ENCODE assay signal across 8 mouse cellular contexts in genomic region chr7:127967004-127967921, GRCm38 (mm10). TPM values are rescaled to one million over a fixed set of nuclear protein-coding genes. Genes with fewer than 3 reads are reported as not detected.
DNase-seq lines count a peak whose midpoint lies in the region; ATAC-seq and TF ChIP-seq lines count a peak whose summit lies in the region.

Fus (plus strand) TSS chr7:127967457.

- no peaks in the 10 kb centered on the region for H3K9me3 ChIP-seq in E14TG2a.4 (ENCODE audit: low read length)
- H3K9me3 ChIP-seq in forebrain, embryonic 13.5 days (replicated peaks): no peaks in the 10 kb centered on the region
- H3K9me3 ChIP-seq in liver, postnatal 0 days (ENCODE audit: low read length): no peaks in the 10 kb centered on the region
- no peaks in the 10 kb centered on the region for H3K9me3 ChIP-seq in neural tube, embryonic 14.5 days (ENCODE audit: control insufficient read depth, low read length)

- H3K27ac ChIP-seq in forebrain, embryonic 13.5 days: peak within 1 kb of the TSS; percentile 96
- peak within 1 kb of the TSS; percentile 94 for H3K27ac ChIP-seq in liver, postnatal 0 days (ENCODE audit: low read depth)
- H3K27ac ChIP-seq in neural tube, embryonic 14.5 days (ENCODE audit: low read depth, low read length): peak within 1 kb of the TSS; percentile 98

- peak; percentile 67; the same call in 1 of the 2 replicates for TF ChIP-seq EP300 in liver, postnatal 0 days (IDR thresholded peaks at IDR 0.05; ENCODE audit: low read depth)

- intact Hi-C loops in heart, postnatal 10 days (cut with DNase I): no loop called here

- peak within 1 kb of the TSS; percentile 99 for H3K4me3 ChIP-seq in E14TG2a.4 (replicated peaks; ENCODE audit: low read length)
- peak within 1 kb of the TSS; percentile 98 for H3K4me3 ChIP-seq in forebrain, embryonic 13.5 days
- peak within 1 kb of the TSS; percentile 82 for H3K4me3 ChIP-seq in liver, postnatal 0 days (ENCODE audit: low read depth, low read length)
- H3K4me3 ChIP-seq in neural tube, embryonic 14.5 days (ENCODE audit: low read depth, low read length): peak within 1 kb of the TSS; percentile 98

- H3K27me3 ChIP-seq in E14TG2a.4 (ENCODE audit: insufficient read depth, low read length): no peaks in the 10 kb centered on the region
- H3K27me3 ChIP-seq in forebrain, embryonic 13.5 days: no peaks in the 10 kb centered on the region
- H3K27me3 ChIP-seq in liver, postnatal 0 days (ENCODE audit: insufficient read depth, low read length): no peaks in the 10 kb centered on the region
- H3K27me3 ChIP-seq in neural tube, embryonic 14.5 days (ENCODE audit: control insufficient read depth, insufficient read depth, low read length): no peaks in the 10 kb centered on the region; the same call in 1 of the 2 replicates

- H3K9ac ChIP-seq in forebrain, embryonic 13.5 days: peak within 1 kb of the TSS; percentile 99
- peak within 1 kb of the TSS; percentile 90 for H3K9ac ChIP-seq in liver, postnatal 0 days (replicated peaks)
- peak within 1 kb of the TSS; percentile 98 for H3K9ac ChIP-seq in neural tube, embryonic 14.5 days (replicated peaks; ENCODE audit: low read depth, low read length)

- DNase-seq in c-Kit-positive CD71-positive TER-119-positive erythroid progenitor cells, embryonic 14.5 days (ENCODE audit: low spot score): peak; percentile 92
- peak; percentile 96 to 98 for DNase-seq in heart, postnatal 10 days
- peak; percentile 62 for DNase-seq in large intestine, adult 2 months (ENCODE audit: low read depth, low spot score)
- peak; percentile 95 for DNase-seq in liver, postnatal 0 days
- DNase-seq in testis, postnatal 10 days (ENCODE audit: low spot score): peak; percentile 98

- TF ChIP-seq CTCF in E14TG2a.4 (conservative IDR thresholded peaks at IDR 0.05; ENCODE audit: low read length): no peak
- peak; percentile 21; the same call in 1 of the 2 replicates for TF ChIP-seq CTCF in liver, postnatal 0 days (IDR thresholded peaks at IDR 0.05; ENCODE audit: low read depth)

- peaks cover 40% of the 10 kb centered on the region for H3K36me3 ChIP-seq in E14TG2a.4 (ENCODE audit: insufficient read depth, low read length)
- H3K36me3 ChIP-seq in forebrain, embryonic 13.5 days (ENCODE audit: poor library complexity, severe bottlenecking): peaks cover 28% of the 10 kb centered on the region
- peaks cover 27% of the 10 kb centered on the region for H3K36me3 ChIP-seq in liver, postnatal 0 days (replicated peaks; ENCODE audit: insufficient read depth, low read length)
- peaks cover 23% of the 10 kb centered on the region for H3K36me3 ChIP-seq in neural tube, embryonic 14.5 days (ENCODE audit: control insufficient read depth, insufficient read depth, low read length)

- peak within 1 kb of the TSS; percentile 92 for H3K4me2 ChIP-seq in forebrain, embryonic 13.5 days
- peak within 1 kb of the TSS; percentile 82 for H3K4me2 ChIP-seq in liver, postnatal 0 days (ENCODE audit: low read depth, low read length)
- peak within 1 kb of the TSS; percentile 98 for H3K4me2 ChIP-seq in neural tube, embryonic 14.5 days (ENCODE audit: low read depth, low read length)

- ATAC-seq in forebrain, embryonic 13.5 days: peak; percentile 96
- ATAC-seq in liver, postnatal 0 days: peak; percentile 93
- ATAC-seq in neural tube, embryonic 14.5 days (ENCODE audit: low read depth): peak; percentile 93

- H3K4me1 ChIP-seq in E14TG2a.4 (replicated peaks; ENCODE audit: low read depth, low read length): peaks cover 45% of the 10 kb centered on the region
- H3K4me1 ChIP-seq in forebrain, embryonic 13.5 days: peaks cover 29% of the 10 kb centered on the region
- H3K4me1 ChIP-seq in liver, postnatal 0 days (ENCODE audit: insufficient read depth): peaks cover 18% of the 10 kb centered on the region
- H3K4me1 ChIP-seq in neural tube, embryonic 14.5 days (ENCODE audit: control insufficient read depth, insufficient read depth, low read length): peaks cover 12% of the 10 kb centered on the region

- under 1% methylated on average over 91 of the region's 92 CpGs for WGBS in forebrain, embryonic 13.5 days
- WGBS in large intestine, adult 2 months: under 1% methylated on average over 91 of the region's 92 CpGs
- under 1% methylated on average over 83 of the region's 92 CpGs for WGBS in liver, postnatal 0 days (ENCODE audit: insufficient replicate concordance)
- WGBS in neural tube, embryonic 14.5 days: under 1% methylated on average over 92 of the region's 92 CpGs

RNA-seq across cellular contexts. Expression of gene Fus, which starts in this region (rescaled TPM):
- polyA plus RNA-seq in forebrain, embryonic 13.5 days (2015; fragmentation: Nextera tagmentation; extraction: Ambion mirVana): 452 and 476 TPM in 2 replicates
- total RNA-seq in heart, postnatal 10 days (2021): 100 to 1,000 TPM; 297 to 307 TPM
- 187 and 218 TPM in 2 replicates for polyA plus RNA-seq in large intestine, adult 2 months (2012; rRNA removed)
- polyA plus RNA-seq in liver, postnatal 0 days (2015; fragmentation: Nextera tagmentation; extraction: Ambion mirVana): 94.5 and 99.2 TPM in 2 replicates
- 47.6 and 52.2 TPM in 2 replicates for polyA plus RNA-seq in neural tube, embryonic 14.5 days (2014; fragmentation: Nextera tagmentation; extraction: Ambion mirVana)

Comparison
In these comparisons a context has a peak if more than half of its experiments do, and no peak if none do; other contexts are left out.
1. Peak in every context shown above with its lines: DNase-seq, ATAC-seq, H3K4me3 ChIP-seq and H3K27ac ChIP-seq.